Mouse (Mus musculus): ENCODE data around the gene Mfng.
A peak's percentile ranks its signal among the peaks of the same experiment; 100 is the strongest.

Gene Mfng

GRCm38 (mm10) chr15:78755226-78755625 is 18.0 kb downstream of the Mfng start:
- peak in 1 of 2 experiments; percentile 35 for DNase-seq

DNA sequence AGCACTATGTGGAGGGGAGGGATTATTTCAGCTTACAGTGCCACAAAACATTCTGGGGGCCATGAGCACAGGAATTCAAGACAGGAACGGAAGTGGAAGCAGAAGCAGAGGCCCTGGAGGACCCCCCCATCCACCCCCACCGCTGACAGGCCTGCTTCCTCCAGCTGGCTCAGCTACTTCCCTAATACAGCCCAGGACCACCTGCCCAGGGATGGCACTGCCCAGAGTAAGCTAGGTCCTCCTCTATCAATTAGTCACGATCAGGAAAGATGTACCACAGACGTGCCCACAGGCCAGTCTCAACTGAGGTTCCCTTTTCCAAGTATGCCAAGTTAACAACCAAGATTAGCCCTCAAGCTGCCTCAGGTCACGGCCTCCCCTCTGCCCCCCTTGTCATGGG is 19.1 kb downstream of the Mfng start:
- DNase-seq, result no peak

DNA sequence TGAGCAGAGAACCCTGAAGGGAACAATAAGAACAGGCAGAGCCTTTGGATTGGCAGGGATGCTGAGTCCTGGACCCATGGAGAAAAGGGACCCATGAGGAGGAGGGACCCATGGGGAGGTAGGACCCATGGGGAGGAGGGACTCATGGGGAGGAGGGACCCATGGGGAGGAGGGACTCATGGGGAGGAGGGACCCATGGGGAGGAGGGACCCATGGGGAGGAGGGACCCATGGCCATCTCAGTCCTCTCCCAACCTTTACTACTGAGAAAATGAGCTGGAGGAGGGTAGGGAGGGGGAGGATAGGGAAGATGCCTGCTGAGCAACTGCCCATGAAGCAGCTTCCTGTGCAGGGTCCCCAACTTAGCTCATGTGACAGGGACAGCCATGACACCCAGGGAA is 20.3 kb downstream of the Mfng start:
- DNase-seq, result no peak

DNA sequence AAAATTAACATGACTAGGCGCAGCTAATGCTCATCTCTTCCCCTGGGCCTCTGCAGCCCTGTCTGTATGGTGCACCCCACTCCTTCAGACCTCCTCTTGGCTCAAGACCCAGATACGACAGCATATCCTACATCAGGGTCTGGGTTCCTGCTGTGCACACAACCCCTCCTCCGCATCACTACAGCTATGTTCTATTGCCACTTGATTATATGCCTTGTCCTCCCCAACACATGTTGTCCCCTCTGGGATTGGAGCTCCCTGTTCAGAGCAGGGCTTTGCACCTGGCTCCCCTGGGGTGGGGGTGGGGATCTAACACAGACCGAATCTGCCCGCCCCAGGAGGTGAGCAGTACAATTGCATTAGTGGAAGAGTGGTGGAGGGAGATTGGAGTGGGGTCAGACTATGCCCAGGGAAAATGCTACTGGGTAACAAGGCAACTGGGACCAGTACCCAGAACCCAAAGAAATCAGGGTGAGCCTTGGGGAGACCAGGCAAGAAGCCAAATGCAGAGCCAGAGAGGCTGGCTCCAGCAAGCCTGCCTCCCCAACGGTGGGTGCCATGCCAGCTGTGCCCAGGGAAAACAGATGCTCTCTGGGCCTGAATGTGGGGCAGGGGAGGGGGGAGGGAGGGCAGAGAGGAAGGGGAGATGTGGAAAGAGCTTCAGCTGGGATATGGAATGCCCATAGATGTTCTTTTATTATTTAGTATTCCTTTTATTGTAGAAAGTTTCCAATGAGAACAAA is 22.5 kb downstream of the Mfng start:
- no peak for DNase-seq

GRCm38 (mm10) chr15:78749855-78750254 is 23.4 kb downstream of the Mfng start:
- peak in 1 of 2 experiments; percentile 37 for DNase-seq

DNA sequence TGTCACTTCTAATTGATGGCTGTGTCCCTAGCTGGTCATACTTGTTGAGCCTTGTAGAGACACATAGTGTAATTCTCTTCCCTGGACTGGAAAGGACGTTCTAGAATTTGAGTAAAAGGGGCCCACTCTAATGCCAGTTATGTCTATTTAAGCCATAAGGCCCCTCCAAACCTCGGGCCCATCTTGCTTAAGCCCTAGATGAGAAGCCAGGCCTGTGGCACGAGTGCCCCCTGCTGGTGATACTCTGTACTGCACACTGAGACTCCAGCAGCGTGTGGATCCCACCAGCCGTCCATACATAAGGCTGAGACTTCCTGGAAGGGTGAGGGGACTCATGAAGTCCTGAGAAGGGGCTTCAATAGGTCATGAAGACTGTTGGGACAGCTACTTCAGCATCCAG is 29.1 kb downstream of the Mfng start:
- DNase-seq, result peak in 1 of 2 experiments; percentile 82

GRCm38 (mm10) chr15:78742831-78743230 is 30.4 kb downstream of the Mfng start:
- DNase-seq, result no peak

GRCm38 (mm10) chr15:78740662-78741061 is 32.6 kb downstream of the Mfng start:
- DNase-seq, result no peak

- DNase-seq, result no peak
Measured at GRCm38 (mm10) chr15:78737146-78737545, 36.1 kb downstream of the Mfng start.

DNA sequence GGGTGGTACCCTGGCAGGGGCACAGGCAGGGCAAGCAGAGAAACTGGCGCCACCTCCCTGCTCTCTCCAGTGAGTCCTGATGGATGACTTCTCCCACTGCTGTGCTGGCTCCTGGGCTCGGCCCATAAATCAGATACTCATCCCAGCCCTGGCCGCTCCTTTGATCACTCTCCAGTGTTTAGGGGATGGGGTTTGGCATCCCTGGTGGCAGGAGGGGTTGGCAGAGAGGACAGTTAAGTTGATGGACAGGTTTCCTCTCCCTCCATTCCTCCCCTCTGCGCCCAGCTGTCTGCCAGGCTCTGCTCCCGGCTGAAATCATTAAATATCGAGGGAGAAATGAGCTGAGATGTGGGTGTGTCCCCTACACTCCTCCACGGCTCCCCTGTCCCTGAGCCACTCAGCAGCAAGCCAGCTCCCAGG is 36.6 kb downstream of the Mfng start:
- no peak for DNase-seq

GRCm38 (mm10) chr15:78736181-78736579 is 37.1 kb downstream of the Mfng start:
- no peak for DNase-seq

- peak; percentile 34 to 73 for DNase-seq
Measured at GRCm38 (mm10) chr15:78735431-78736180, 37.7 kb downstream of the Mfng start.

DNA sequence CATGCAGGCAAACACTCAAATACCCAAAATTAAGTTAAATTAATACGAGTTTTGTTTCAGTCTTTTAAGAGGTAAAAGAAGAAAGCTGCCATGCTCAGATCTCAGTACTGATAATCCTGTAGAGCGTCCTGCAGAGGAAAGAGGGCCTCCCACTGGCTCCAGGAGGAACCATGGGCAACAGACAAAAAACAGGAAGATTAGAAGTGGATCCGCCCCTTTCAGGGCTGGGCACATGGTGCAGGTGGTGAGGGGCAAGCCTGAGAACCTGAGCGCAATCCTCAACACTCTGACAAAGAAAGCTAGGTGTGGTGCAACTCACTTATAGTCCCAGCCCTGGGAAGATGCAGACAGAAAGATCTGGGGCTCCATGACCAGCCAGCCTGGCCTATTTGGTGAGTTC is 41.4 kb downstream of the Mfng start:
- DNase-seq, result no peak

DNA sequence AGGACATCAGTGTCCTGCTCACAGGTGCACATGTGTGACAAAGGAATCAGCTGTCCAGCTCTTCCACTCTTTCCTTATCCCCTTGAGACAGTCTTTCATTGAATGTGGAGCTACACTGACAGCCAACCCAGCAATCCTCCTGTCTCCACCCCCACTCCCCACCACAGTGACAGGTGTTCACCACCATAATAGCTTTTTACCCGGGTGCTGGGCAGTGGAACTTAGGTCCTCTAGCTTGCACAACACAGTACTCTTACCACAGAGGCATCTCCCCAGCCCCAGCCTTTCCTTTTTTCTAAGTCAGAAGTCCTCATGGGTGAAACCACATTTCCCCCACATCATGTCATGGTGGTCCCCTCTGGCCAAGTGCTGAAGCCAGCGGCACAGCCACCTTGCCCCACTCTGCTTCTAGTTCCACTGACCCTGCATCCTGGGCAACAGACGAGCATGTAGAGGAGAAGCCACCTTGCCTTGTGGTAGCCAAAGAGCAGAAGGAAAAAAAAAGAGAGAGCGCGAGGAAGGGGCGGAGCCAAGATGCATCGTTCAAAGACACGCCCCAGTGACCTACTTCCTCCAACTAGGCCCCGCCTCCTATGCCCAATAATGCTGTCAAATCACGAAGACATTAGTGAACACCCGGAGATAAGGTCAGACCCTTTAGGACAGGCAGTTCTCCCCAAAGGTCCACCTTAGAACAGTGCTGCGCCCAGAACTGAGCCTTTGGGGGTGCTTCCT is 42.8 kb downstream of the Mfng start:
- DNase-seq, result no peak

GRCm38 (mm10) chr15:78726697-78727096 is 46.6 kb downstream of the Mfng start:
- DNase-seq, result no peak

DNA sequence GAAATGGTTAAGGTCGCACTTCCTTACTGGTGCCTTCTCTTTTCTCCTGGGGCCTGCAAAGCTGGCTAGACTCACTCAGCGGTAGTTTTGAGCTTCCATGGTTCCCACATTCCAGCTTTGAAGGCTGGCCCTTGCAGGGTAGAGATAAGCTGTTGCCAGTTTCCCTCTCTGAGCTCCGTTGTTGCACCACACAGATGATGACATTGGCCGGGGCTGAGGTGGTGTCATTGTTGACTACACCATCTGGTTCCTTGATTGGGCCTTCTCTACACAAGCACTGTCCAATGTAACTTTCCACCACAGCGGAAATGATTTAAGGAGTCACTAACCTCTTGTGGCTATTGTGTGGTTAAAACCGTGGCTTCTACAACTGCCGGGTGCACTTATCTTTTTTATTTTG is 52.7 kb downstream of the Mfng start:
- no peak for DNase-seq

DNA sequence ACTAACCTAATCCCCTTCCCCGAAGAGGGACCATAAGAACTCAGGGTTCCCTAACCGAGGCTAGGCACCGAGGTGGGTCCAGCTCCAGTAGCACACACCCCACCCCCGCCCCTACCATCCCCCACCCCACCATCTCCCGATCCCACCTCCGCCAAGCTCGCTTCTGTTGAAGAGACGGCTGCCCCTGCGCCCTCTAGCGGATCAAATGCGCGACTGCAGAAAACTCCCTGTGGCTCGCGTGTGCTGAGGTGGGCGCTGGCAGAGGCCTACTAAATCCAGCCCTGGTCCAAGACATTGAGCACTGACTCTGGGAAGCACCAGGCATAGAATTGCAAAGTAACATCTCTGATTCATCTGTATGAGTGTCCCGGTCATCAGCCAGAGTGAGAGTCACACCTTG is 53.2 kb downstream of the Mfng start:
- DNase-seq, result peak; percentile 63 to 68

- DNase-seq, result no peak
Measured at GRCm38 (mm10) chr15:78719416-78719815, 53.9 kb downstream of the Mfng start.

- no peak for DNase-seq
Measured at GRCm38 (mm10) chr15:78718290-78719250, 54.7 kb downstream of the Mfng start, which contains the start of gene Elfn2. Gene Elfn2 (minus strand): TSS chr15:78718771.

GRCm38 (mm10) chr15:78716936-78717335 is 56.3 kb downstream of the Mfng start:
- DNase-seq, result no peak

DNA sequence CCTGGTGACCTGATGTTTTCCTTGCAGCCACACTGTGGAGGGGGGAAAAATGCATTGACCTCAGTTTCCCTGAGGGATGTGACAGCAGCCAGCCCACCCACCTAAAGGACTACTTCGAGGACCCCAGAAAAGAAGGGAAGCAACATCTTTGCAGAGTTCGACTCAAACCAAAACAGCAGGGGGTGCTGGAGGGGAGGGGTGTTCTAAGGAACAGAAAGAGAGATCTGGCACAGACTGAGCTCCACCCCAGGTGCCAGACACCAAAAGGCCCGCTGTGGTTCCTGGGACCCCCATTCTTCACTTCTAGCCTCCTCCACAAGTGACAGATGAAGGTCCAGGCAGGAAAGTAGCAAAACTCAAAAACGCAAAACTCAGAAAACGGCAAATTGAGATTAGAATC is 57.4 kb downstream of the Mfng start:
- DNase-seq, result no peak

DNA sequence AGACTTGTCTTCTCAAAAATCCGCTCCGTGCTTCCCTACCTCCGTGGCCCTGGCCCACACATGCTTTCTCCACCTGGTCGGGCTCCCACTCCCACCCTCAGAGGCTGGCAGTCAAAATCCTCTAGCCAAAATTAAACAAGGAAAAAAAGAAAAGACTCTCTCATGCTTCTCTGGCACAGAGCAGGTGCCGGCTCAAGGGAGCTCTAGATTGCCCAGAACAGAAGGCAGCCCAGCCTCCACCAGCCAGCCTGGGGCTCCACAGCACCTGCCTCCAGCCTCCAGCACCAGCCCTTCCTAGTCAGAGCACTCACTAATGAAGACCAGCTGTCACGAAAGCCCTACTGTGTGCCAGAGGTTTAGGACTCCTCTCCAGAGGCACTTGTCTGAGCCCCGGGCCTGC is 59.5 kb downstream of the Mfng start:
- no peak for DNase-seq

All from kidney, postnatal 25 days (tissue).